Mouse (Mus musculus): ENCODE results near the gene Unc80. TPM values are rescaled to one million over a fixed set of nuclear protein-coding genes. Genes with fewer than 3 reads are reported as not detected.

Unc80 gene
- total RNA-seq, 1 experiment, result 0.22 TPM

DNA sequence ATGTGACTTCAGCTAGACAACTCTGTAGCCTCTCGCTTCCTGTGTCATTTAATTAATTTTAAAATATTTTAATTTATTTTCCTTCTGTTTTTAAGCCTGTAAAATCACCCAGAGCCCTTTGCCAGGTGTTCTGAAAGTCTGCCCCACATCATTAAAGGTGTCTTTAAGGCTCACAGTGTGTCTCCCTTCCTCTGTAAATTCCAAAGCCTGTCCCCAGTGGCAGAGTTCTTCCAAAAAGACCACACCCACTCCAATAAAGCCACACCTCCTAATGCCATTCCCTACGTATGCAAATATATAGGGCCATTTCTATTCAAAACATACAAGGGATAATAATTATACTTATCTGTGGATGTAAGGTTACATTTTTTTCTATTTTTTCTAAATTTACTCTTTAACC is 94.2 kb downstream of the Unc80 start:
- no peak overlapping the region for H3K27ac ChIP-seq (ENCODE audit: insufficient read depth, low read depth, low read length, poor library complexity, severe bottlenecking)

DNA sequence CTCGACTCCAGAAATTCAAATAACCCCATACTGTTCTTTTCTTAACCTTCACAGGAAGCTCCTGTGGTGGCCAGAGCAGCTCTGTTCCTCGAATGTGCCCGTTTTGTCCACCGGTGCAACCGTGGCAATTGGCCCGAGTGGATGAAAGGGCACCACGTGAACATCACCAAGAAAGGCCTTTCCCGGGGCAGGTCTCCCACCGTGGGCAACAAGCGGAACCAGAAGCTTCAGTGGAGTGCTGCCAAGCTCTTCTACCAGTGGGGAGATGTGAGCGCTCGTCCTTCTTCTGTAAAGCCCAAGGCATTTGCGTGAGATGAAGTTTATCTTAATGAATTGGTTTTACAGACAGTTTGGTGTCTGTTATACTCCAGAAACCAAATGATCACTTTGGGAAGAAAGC is 101.6 kb downstream of the Unc80 start:
- Histone ChIP-seq H3K9me3 (ENCODE audit: control insufficient read depth, insufficient read depth, low read depth, low read length) (no peaks in the 10 kb centered on the region), H3K27ac (ENCODE audit: insufficient read depth, low read depth, low read length, poor library complexity, severe bottlenecking) (no peak overlapping the region), H3K4me3 (ENCODE audit: insufficient read depth in 1 of 2, low read depth in 1 of 2, low read length in 2 of 2, poor library complexity in 1 of 2, severe bottlenecking in 1 of 2) (no peak overlapping the region), H3K36me3 (ENCODE audit: control insufficient read depth, insufficient read depth, low read length, poor library complexity, severe bottlenecking) (no peaks in the 10 kb centered on the region), H3K4me1 (ENCODE audit: control insufficient read depth in 2 of 2, insufficient read depth in 2 of 2, low read length in 2 of 2, poor library complexity in 1 of 2) (no peaks in the 10 kb centered on the region), H3K9ac (ENCODE audit: insufficient read depth, low read depth, low read length, poor library complexity, severe bottlenecking) (no peak overlapping the region)
- TF ChIP-seq ZC3H11A (IDR thresholded peaks at IDR 0.05; ENCODE audit: borderline replicate concordance, low read depth, low read length) (no peak), HCFC1 (IDR thresholded peaks at IDR 0.05; ENCODE audit: borderline replicate concordance, insufficient read depth, low read length) (no peak), CHD2 (IDR thresholded peaks at IDR 0.05; ENCODE audit: low read depth, low read length) (no peak), MAFK (IDR thresholded peaks at IDR 0.05; ENCODE audit: insufficient read depth, low read depth, low read length) (no peak), ZNF384 (IDR thresholded peaks at IDR 0.05; ENCODE audit: low read depth, low read length) (no peak)
- DNase-seq (ENCODE audit: low read depth, low spot score), result no peak
- in situ Hi-C loops (cut with MboI; ENCODE audit: low sequenced_read_pairs in 2 of 2, unreplicated experiment in 2 of 2), result no loop called here

More for the DNA sequence above, 94.2 kb downstream of the Unc80 start:
- Histone ChIP-seq H3K36me3 (ENCODE audit: control insufficient read depth, insufficient read depth, low read length, poor library complexity, severe bottlenecking) (no peaks in the 10 kb centered on the region), H3K4me1 (ENCODE audit: control insufficient read depth in 2 of 2, insufficient read depth in 2 of 2, low read length in 2 of 2, poor library complexity in 1 of 2) (no peaks in the 10 kb centered on the region), H3K9ac (ENCODE audit: insufficient read depth, low read depth, low read length, poor library complexity, severe bottlenecking) (no peak overlapping the region), H3K4me3 (ENCODE audit: insufficient read depth in 1 of 2, low read depth in 1 of 2, low read length in 2 of 2, poor library complexity in 1 of 2, severe bottlenecking in 1 of 2) (no peak overlapping the region), H3K9me3 (ENCODE audit: control insufficient read depth, insufficient read depth, low read depth, low read length) (no peaks in the 10 kb centered on the region)
- in situ Hi-C loops (cut with MboI; ENCODE audit: low sequenced_read_pairs in 2 of 2, unreplicated experiment in 2 of 2), result no loop called here
- DNase-seq (ENCODE audit: low read depth, low spot score), result no peak
- no peak for TF ChIP-seq ZC3H11A (IDR thresholded peaks at IDR 0.05; ENCODE audit: borderline replicate concordance, low read depth, low read length)

DNA sequence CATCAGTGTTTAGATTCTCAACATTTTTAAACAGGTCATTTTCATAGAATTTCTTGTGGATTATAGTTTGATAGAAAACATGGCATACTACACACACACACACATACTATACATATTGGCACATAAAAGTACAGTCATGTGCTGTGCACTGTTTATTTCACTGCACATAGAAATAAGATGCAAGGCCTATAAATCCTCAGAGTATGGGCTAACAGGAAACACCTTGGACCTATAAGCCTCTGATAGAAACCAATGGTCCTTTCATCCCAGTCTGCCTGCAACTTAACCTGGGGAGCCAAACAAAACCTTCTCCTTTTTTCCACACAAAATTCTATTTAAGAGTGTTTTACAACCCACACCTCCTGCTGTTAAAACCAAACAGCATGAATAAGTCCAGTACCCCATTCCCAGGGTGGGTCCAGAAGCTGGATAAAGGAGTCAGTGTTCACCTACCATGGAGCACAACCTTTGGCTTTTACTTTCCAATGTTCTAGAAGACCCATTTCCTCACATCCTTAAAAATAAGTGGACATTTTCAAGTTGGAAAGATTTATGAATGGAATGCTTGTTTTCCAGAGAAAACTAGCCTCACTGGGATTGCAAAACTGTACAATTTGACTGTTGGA is 129.1 kb downstream of the Unc80 start:
- no peak overlapping the region for H3K9ac ChIP-seq (ENCODE audit: insufficient read depth, low read depth, low read length, poor library complexity, severe bottlenecking)
- in situ Hi-C loops (cut with MboI; ENCODE audit: low sequenced_read_pairs in 2 of 2, unreplicated experiment in 2 of 2), result no loop called here
- no peaks in the 10 kb centered on the region for H3K9me3 ChIP-seq (ENCODE audit: control insufficient read depth, insufficient read depth, low read depth, low read length)
- H3K27ac ChIP-seq (ENCODE audit: insufficient read depth, low read depth, low read length, poor library complexity, severe bottlenecking), result no peak overlapping the region
- H3K4me1 ChIP-seq (ENCODE audit: control insufficient read depth in 2 of 2, insufficient read depth in 2 of 2, low read length in 2 of 2, poor library complexity in 1 of 2), result no peaks in the 10 kb centered on the region
- no peak overlapping the region for H3K4me3 ChIP-seq (ENCODE audit: insufficient read depth in 1 of 2, low read depth in 1 of 2, low read length in 2 of 2, poor library complexity in 1 of 2, severe bottlenecking in 1 of 2)
- TF ChIP-seq ZNF384 (IDR thresholded peaks at IDR 0.05; ENCODE audit: low read depth, low read length) (no peak), MAFK (IDR thresholded peaks at IDR 0.05; ENCODE audit: insufficient read depth, low read depth, low read length) (no peak), ZC3H11A (IDR thresholded peaks at IDR 0.05; ENCODE audit: borderline replicate concordance, low read depth, low read length) (no peak), CHD2 (IDR thresholded peaks at IDR 0.05; ENCODE audit: low read depth, low read length) (no peak), HCFC1 (IDR thresholded peaks at IDR 0.05; ENCODE audit: borderline replicate concordance, insufficient read depth, low read length) (no peak)
- no peaks in the 10 kb centered on the region for H3K36me3 ChIP-seq (ENCODE audit: control insufficient read depth, insufficient read depth, low read length, poor library complexity, severe bottlenecking)
- no peak for DNase-seq (ENCODE audit: low read depth, low spot score)

DNA sequence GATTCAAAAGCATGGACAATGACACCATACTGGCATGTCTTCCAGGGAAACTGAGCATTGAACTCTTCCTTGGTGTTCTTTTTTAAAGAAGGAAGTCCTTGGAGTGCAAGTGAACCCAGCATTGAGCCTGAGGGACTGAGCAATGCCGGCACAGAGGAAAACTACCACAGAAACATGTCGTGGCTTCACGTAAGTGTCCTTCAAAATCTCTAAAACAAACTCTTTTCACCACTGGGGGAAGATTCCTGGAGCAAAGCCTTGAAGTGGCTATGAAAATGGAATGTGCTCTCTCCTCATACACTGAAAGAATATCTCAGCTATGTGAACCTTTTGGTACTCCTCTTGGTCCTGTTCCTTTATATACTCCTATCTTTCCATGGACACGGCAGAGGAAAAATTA is 140.1 kb downstream of the Unc80 start:
- Histone ChIP-seq H3K4me3 (ENCODE audit: insufficient read depth in 1 of 2, low read depth in 1 of 2, low read length in 2 of 2, poor library complexity in 1 of 2, severe bottlenecking in 1 of 2) (no peak overlapping the region), H3K9me3 (ENCODE audit: control insufficient read depth, insufficient read depth, low read depth, low read length) (no peaks in the 10 kb centered on the region), H3K36me3 (ENCODE audit: control insufficient read depth, insufficient read depth, low read length, poor library complexity, severe bottlenecking) (no peaks in the 10 kb centered on the region), H3K9ac (ENCODE audit: insufficient read depth, low read depth, low read length, poor library complexity, severe bottlenecking) (no peak overlapping the region), H3K27ac (ENCODE audit: insufficient read depth, low read depth, low read length, poor library complexity, severe bottlenecking) (no peak overlapping the region), H3K4me1 (ENCODE audit: control insufficient read depth in 2 of 2, insufficient read depth in 2 of 2, low read length in 2 of 2, poor library complexity in 1 of 2) (no peaks in the 10 kb centered on the region)
- in situ Hi-C loops (cut with MboI; ENCODE audit: low sequenced_read_pairs in 2 of 2, unreplicated experiment in 2 of 2), result no loop called here
- TF ChIP-seq ZNF384 (IDR thresholded peaks at IDR 0.05; ENCODE audit: low read depth, low read length), result no peak
- TF ChIP-seq HCFC1 (IDR thresholded peaks at IDR 0.05; ENCODE audit: borderline replicate concordance, insufficient read depth, low read length), result no peak
- TF ChIP-seq MAFK (IDR thresholded peaks at IDR 0.05; ENCODE audit: insufficient read depth, low read depth, low read length), result no peak
- TF ChIP-seq ZC3H11A (IDR thresholded peaks at IDR 0.05; ENCODE audit: borderline replicate concordance, low read depth, low read length), result no peak
- no peak for TF ChIP-seq CHD2 (IDR thresholded peaks at IDR 0.05; ENCODE audit: low read depth, low read length)
- DNase-seq (ENCODE audit: low read depth, low spot score), result no peak

DNA sequence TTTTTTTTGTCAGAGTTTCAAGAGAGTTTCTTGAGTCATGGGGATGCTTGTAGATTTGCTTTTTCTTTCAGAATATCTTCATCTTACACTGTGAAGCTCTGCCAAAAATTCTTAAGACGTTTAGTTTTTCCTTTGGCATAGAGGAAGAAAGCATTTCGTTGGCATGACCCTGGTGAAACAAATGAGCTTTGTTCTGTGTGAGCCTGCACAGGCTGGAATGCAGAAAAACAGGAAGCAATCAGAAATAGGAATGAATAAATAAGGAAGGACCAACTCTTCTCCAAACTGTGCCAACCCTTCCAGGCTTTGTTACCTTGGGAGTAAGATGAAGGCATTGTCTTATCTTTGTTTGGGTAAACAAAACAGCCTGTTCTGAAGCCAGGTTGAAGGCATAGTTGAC is 149.0 kb downstream of the Unc80 start:
- no peaks in the 10 kb centered on the region for H3K4me1 ChIP-seq (ENCODE audit: control insufficient read depth in 2 of 2, insufficient read depth in 2 of 2, low read length in 2 of 2, poor library complexity in 1 of 2)
- no peak overlapping the region for H3K27ac ChIP-seq (ENCODE audit: insufficient read depth, low read depth, low read length, poor library complexity, severe bottlenecking)
- H3K4me3 ChIP-seq (ENCODE audit: insufficient read depth in 1 of 2, low read depth in 1 of 2, low read length in 2 of 2, poor library complexity in 1 of 2, severe bottlenecking in 1 of 2), result no peak overlapping the region
- TF ChIP-seq CHD2 (IDR thresholded peaks at IDR 0.05; ENCODE audit: low read depth, low read length), result no peak
- H3K9me3 ChIP-seq (ENCODE audit: control insufficient read depth, insufficient read depth, low read depth, low read length), result no peaks in the 10 kb centered on the region
- no peaks in the 10 kb centered on the region for H3K36me3 ChIP-seq (ENCODE audit: control insufficient read depth, insufficient read depth, low read length, poor library complexity, severe bottlenecking)
- no peak for DNase-seq (ENCODE audit: low read depth, low spot score)
- H3K9ac ChIP-seq (ENCODE audit: insufficient read depth, low read depth, low read length, poor library complexity, severe bottlenecking), result no peak overlapping the region
- in situ Hi-C loops (cut with MboI; ENCODE audit: low sequenced_read_pairs in 2 of 2, unreplicated experiment in 2 of 2), result no loop called here
